Mouse (Mus musculus) heart, adult 2 months (tissue): ENCODE measurements at regions not wholly inside any gene's neighbourhood (a gene's known extent, or its start where the extent isn't known, plus 50 kb on each side); places are given as distances from the start of the nearest gene placed in this dataset.
A peak's percentile ranks its signal among the peaks of the same experiment; 100 is the strongest.

ENCODE experiments used
- DNase-seq, 2 experiments: peaks; one replicate each; pipeline ENCODE4 v3.0.0; 2021
- H3K27ac ChIP-seq: fragments of 200-600 bp; 2 replicates; pipeline ENCODE4 v1.8.1; 2022
- H3K27me3 ChIP-seq: fragments of 200-500 bp; 2 replicates; pipeline ENCODE4 v1.6.1; 2012; ENCODE audit warnings: mild to moderate bottlenecking, low read length, inconsistent platforms, mixed read lengths; ENCODE audit not compliant: control insufficient read depth, insufficient read depth
- H3K36me3 ChIP-seq: fragments of 200-500 bp; 2 replicates; pipeline ENCODE4 v1.6.1; 2012; ENCODE audit warnings: low read length, inconsistent platforms; ENCODE audit not compliant: control insufficient read depth, insufficient read depth
- H3K4me1 ChIP-seq: fragments of 200-500 bp; 2 replicates; pipeline ENCODE4 v1.6.1; 2011; ENCODE audit warnings: low read length; ENCODE audit not compliant: control insufficient read depth, insufficient read depth
- H3K4me3 ChIP-seq: fragments of 200-600 bp; 2 replicates; pipeline ENCODE4 v1.8.1; 2022
- H3K79me2 ChIP-seq: fragments of 200-500 bp; replicated peaks from 2 replicates; pipeline ENCODE4 v1.6.1; 2012; ENCODE audit warnings: mild to moderate bottlenecking, inconsistent platforms, low read length, moderate library complexity, mixed read lengths; ENCODE audit not compliant: control insufficient read depth, insufficient read depth
- H3K9ac ChIP-seq: fragments of 200-500 bp; 2 replicates; pipeline ENCODE4 v1.6.1; 2012; ENCODE audit warnings: low read depth, mild to moderate bottlenecking, control low read depth, inconsistent platforms, low read length, mixed read lengths
- CTCF ChIP-seq: fragments of 200-600 bp; IDR thresholded peaks from 2 replicates; pipeline ENCODE4 v1.8.1; 2022; ENCODE audit warnings: antibody characterized with exemption, mild to moderate bottlenecking, moderate library complexity
- EP300 ChIP-seq: fragments of 200-500 bp; IDR thresholded peaks from 2 replicates; pipeline ENCODE4 v1.6.1; 2011; ENCODE audit warnings: low read depth, low read length, control low read depth; ENCODE audit not compliant: insufficient read depth
- POLR2A ChIP-seq: fragments of 200-500 bp; IDR thresholded peaks from 2 replicates; pipeline ENCODE4 v1.6.1; 2011; ENCODE audit warnings: mild to moderate bottlenecking, low read depth, low read length, control low read depth; ENCODE audit not compliant: insufficient read depth
- WGBS: fragments of 180-500 bp; shearing (Covaris S2); methylation state at CpG from one replicate; pipeline ENCODE4 v1.1.7; 2018; 5-methylcytosine and 5-hydroxymethylcytosine counted together
- intact Hi-C: fragments of 180-260 bp; cut with DNase I; formaldehyde crosslinking; loops from one replicate; pipeline ENCODE4 v1.15.1; 2025

DNA sequence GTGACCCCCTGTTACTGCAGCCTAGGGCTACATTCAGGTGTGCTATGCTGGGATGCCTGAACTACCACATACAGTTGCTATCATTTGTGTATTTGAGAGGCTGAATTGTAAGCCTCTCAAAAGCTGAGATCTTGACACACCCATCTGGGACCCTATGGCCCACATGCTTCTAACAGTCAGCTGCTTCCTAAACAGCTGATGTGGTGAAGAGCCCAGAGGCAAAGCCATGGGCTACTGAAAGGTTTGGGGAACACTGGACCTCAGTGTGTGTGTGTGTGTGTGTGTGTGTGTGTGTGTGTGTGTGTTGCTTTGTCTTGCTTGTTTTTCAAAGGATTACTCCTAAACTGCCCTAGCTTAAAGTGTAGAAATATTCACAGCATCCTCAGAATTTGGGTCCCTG lies 75.0 kb downstream of the Lbh start:
- DNase-seq = no peak
- H3K27me3 ChIP-seq = no peaks in the 10 kb centered on the region
- H3K36me3 ChIP-seq = peaks cover 2% of the 10 kb centered on the region; the same call in 1 of the 2 replicates
- H3K27ac ChIP-seq = no peak overlapping the region
- no peaks in the 10 kb centered on the region for H3K79me2 ChIP-seq
- TF ChIP-seq POLR2A (no peak), CTCF (no peak), EP300 (no peak)
- peaks cover 10% of the 10 kb centered on the region for H3K4me1 ChIP-seq
- H3K4me3 ChIP-seq = no peak overlapping the region
- no peak overlapping the region for H3K9ac ChIP-seq
- intact Hi-C loops = no loop called here

DNA sequence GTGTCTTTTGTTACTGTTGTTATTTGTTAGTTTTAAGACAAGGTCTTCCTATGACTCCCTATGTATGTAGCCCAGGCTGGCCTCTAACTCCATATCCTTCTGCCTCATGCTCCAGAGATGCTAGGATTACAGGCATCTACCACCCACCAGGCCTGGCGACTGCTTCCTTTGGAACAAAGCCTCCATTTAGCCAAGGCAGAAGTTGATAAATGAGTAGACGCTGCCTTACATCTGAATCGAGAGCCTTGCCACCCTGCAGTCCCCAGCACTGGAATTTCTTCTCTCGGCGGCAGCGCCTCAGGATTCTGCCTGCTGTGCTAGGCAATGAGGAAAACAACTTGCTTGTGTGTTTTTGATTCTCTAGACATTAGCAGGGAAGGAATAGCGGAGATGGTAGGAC lies 75.5 kb downstream of the Lbh start:
- Histone ChIP-seq H3K79me2 (no peaks in the 10 kb centered on the region), H3K27me3 (no peaks in the 10 kb centered on the region), H3K4me1 (peaks cover 11% of the 10 kb centered on the region), H3K9ac (no peak overlapping the region), H3K36me3 (peaks cover 2% of the 10 kb centered on the region; the same call in 1 of the 2 replicates), H3K27ac (no peak overlapping the region), H3K4me3 (no peak overlapping the region)
- intact Hi-C loops = no loop called here
- WGBS = 83% methylated on average over 7 of the region's 7 CpGs
- DNase-seq = no peak
- no peak for TF ChIP-seq EP300
- no peak for TF ChIP-seq CTCF
- no peak for TF ChIP-seq POLR2A

DNA sequence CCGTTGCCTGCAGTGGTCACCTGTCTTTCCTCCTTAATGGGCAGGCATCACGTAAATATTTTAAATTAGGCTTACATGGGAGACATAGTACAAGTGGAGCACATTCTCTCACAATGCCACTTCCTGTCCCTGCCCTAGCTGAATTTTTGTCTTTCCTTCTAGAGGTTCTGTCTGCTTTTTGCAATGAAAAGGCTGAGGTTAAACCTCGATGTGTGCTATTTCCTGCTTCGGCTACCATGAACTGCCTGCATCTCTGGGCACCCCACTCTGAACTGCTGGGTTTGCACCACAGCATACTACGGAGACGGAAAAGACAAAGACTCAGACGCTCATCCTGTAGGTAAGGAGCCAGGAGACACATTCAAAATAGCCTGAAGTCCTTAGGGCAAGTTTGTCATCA lies 78.4 kb downstream of the Lbh start:
- H3K27ac ChIP-seq = peak overlapping the region; percentile 33
- H3K4me1 ChIP-seq = peaks cover 11% of the 10 kb centered on the region
- TF ChIP-seq CTCF = no peak
- no peak for TF ChIP-seq POLR2A
- TF ChIP-seq EP300 = no peak
- H3K27me3 ChIP-seq = no peaks in the 10 kb centered on the region
- H3K4me3 ChIP-seq = no peak overlapping the region
- no peak for DNase-seq
- H3K79me2 ChIP-seq = no peaks in the 10 kb centered on the region
- intact Hi-C loops = no loop called here
- WGBS = 60% methylated on average over 7 of the region's 7 CpGs
- H3K36me3 ChIP-seq = peaks cover 2% of the 10 kb centered on the region; the same call in 1 of the 2 replicates
- no peak overlapping the region for H3K9ac ChIP-seq

DNA sequence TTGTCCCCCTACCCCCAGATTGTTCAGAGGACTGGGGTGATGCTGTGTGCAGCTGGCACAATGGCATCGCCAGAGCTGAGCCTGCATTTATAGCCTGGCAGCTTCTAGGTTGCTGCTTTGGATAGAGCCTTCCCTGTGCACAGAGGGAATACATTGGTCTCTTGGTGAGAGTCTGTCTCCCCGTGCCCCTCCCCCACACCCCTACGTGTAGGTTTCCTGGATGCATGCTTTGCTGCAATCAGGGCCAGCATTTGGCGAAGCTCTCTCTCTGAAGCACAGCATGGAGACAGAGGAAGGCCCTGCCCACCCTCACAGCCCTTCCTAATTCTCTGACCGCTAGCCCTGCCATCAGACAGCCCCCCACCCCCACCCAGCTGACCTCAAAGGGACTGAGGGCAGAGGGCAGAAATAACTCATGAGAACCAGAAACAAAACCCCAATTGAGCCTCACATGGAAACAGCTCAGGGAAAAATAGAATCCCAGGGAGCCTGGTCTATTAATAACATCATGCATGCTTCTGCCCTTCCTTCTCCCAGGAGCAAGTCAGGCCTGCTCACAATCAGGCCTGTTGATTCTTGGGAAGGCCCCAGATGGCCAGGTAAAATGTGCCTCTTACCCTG lies 79.3 kb downstream of the Lbh start:
- H3K27ac ChIP-seq = peak overlapping the region; percentile 64
- no peaks in the 10 kb centered on the region for H3K79me2 ChIP-seq
- H3K4me1 ChIP-seq = peaks cover 11% of the 10 kb centered on the region
- intact Hi-C loops = no loop called here
- 0 out of 2 replicates have a peak overlapping the region, but pooled peaks have one; percentile 41 for H3K9ac ChIP-seq
- H3K4me3 ChIP-seq = no peak overlapping the region
- TF ChIP-seq POLR2A = no peak
- TF ChIP-seq EP300 = no peak
- no peak for DNase-seq
- peaks cover 2% of the 10 kb centered on the region; the same call in 1 of the 2 replicates for H3K36me3 ChIP-seq
- 20% methylated on average over 5 of the region's 5 CpGs for WGBS
- H3K27me3 ChIP-seq = no peaks in the 10 kb centered on the region

DNA sequence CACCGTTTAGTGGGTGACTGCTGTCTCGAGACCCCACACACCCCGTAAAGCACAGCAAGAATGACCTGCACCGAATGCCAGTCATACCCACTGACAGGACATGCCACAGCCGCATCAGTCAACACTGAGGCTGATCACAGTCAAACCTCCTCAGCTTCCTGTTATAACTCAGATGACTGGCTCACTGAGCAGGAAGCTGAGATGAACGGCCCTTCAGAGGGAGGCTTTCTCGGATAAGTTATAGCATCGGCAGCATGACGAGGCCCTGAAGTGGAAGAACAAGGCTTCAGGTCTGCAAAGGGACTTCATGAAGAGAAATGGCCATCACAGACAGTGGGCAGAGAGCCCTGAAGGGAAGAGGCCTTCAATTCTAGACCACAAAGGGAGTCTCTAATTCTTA lies 87.0 kb downstream of the Lbh start:
- Histone ChIP-seq H3K79me2 (no peaks in the 10 kb centered on the region), H3K27me3 (no peaks in the 10 kb centered on the region), H3K4me1 (peaks cover 6% of the 10 kb centered on the region; the same call in 1 of the 2 replicates), H3K27ac (no peak overlapping the region), H3K4me3 (no peak overlapping the region), H3K9ac (no peak overlapping the region), H3K36me3 (no peaks in the 10 kb centered on the region)
- DNase-seq = no peak
- intact Hi-C loops = no loop called here
- no peak for TF ChIP-seq POLR2A
- WGBS = 66% methylated on average over 9 of the region's 9 CpGs

DNA sequence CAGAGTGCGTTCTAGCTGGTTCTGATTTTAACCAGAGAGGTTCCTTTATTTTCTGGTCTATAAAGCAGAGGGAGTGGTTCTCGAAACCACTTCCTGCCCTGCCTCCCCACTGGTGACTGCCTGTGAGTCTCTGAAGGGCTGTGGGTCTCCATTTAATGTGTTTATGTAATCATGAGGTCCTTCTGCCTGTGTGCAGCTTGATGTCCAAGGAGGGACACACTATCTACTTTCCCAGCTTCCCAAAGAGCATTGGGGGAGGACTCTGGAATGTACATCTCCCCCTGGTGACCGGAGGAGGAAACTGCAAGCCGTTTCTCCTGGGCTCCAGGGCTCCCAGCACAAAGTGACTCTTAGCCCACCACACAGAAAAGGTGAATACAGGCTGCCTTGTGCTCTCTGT lies 90.8 kb downstream of the Lbh start:
- Histone ChIP-seq H3K4me3 (no peak overlapping the region), H3K27ac (peak overlapping the region; percentile 31; the same call in 1 of the 2 replicates), H3K27me3 (no peaks in the 10 kb centered on the region), H3K9ac (no peak overlapping the region), H3K36me3 (no peaks in the 10 kb centered on the region), H3K4me1 (peaks cover 16% of the 10 kb centered on the region), H3K79me2 (no peaks in the 10 kb centered on the region)
- TF ChIP-seq EP300 (peak; percentile 63; the same call in 1 of the 2 replicates), POLR2A (no peak), CTCF (peak; percentile 92)
- intact Hi-C loops = loop anchor here (1.0 to 2.0 kb wide), 2 partner anchors 90 to 119 kb away; partner anchors contain the start of gene Lbh
- 54% methylated on average over 4 of the region's 4 CpGs for WGBS
- peak; percentile 60 to 72 for DNase-seq
